In the genomic region with DNA sequence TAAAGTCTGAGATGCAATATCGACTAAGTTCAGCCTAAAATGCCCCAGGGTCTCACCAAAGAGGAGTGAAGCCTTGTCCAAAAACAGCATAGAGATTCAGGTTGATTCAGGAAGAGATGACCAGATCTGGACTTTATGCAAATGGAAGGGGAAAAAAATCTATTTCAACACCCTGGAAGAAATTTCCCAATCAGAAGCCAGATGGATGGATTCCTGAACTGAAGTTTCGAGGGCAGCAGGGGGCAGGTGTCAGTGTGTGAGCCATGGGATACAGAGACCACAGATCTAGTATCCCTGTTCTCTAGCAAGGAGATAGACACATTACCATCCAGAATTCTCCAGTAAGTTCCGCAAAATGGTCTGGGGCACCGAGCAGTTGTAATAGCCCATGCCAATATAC, we compare ENCODE assay signal across 22 mouse cellular contexts. TPM values are rescaled to one million over a fixed set of nuclear protein-coding genes. Genes with fewer than 3 reads are reported as not detected.
DNase-seq lines count a peak whose midpoint lies in the region; ATAC-seq and TF ChIP-seq lines count a peak whose summit lies in the region.
"Had no signal": no experiment of that assay in that cellular context is flagged by ENCODE, and none has a peak within 500 bp of the region (broad histone marks: within the 10 kb centered on the region; RNA-seq: fewer than 3 reads in every experiment).

No protein-coding gene starts in this region.

- no peaks in the 10 kb centered on the region; the same call in 1 of the 2 replicates for H3K4me1 ChIP-seq in cortical plate, adult 2 months (ENCODE audit: control insufficient read depth, insufficient read depth, low read length)
- peaks cover 15% of the 10 kb centered on the region for H3K4me1 ChIP-seq in liver, embryonic 13.5 days (replicated peaks)
- no peaks in the 10 kb centered on the region for H3K4me1 ChIP-seq in lung, postnatal 0 days (ENCODE audit: insufficient read depth, low read depth, low read length)
- H3K4me1 ChIP-seq: embryonic facial prominence, embryonic 13.5 days; heart, embryonic 15.5 days had no signal

- TF ChIP-seq CTCF in layer of hippocampus, adult 2 months (conservative IDR thresholded peaks at IDR 0.05), result no peak
- no peak for TF ChIP-seq CTCF in cortical plate, adult 2 months (IDR thresholded peaks at IDR 0.05; ENCODE audit: extremely low read depth, insufficient read depth, low read length)
- no peak for TF ChIP-seq CTCF in lung, postnatal 0 days (IDR thresholded peaks at IDR 0.05)

- no peak for TF ChIP-seq POLR2A in cortical plate, adult 2 months (IDR thresholded peaks at IDR 0.05; ENCODE audit: extremely low read depth, insufficient read depth, low read length)

- no peaks in the 10 kb centered on the region for H3K27me3 ChIP-seq in liver, embryonic 13.5 days
- no peaks in the 10 kb centered on the region for H3K27me3 ChIP-seq in lung, postnatal 0 days (replicated peaks; ENCODE audit: insufficient read depth, low read length)
- H3K27me3 ChIP-seq: CH12.LX; embryonic facial prominence, embryonic 13.5 days; forebrain, embryonic 15.5 days; heart, embryonic 15.5 days; hindbrain, embryonic 13.5 days had no signal

- no peaks in the 10 kb centered on the region for H3K36me3 ChIP-seq in liver, embryonic 13.5 days
- no peaks in the 10 kb centered on the region for H3K36me3 ChIP-seq in lung, postnatal 0 days (ENCODE audit: insufficient read depth, low read length)
- H3K36me3 ChIP-seq: embryonic facial prominence, embryonic 13.5 days; forebrain, embryonic 15.5 days; heart, embryonic 15.5 days; hindbrain, embryonic 13.5 days had no signal

- no peak for ATAC-seq in liver, embryonic 13.5 days (ENCODE audit: low read depth)
- no peak for ATAC-seq in lung, postnatal 0 days
- ATAC-seq: hindbrain, postnatal 0 days had no signal

- H3K9ac ChIP-seq in liver, embryonic 13.5 days, result no peak overlapping the region
- H3K9ac ChIP-seq in lung, postnatal 0 days (replicated peaks; ENCODE audit: low read depth), result no peak overlapping the region
- H3K9ac ChIP-seq: embryonic facial prominence, embryonic 13.5 days; forebrain, embryonic 15.5 days; heart, embryonic 15.5 days; hindbrain, embryonic 13.5 days had no signal

- TF ChIP-seq EP300 in lung, postnatal 0 days (IDR thresholded peaks at IDR 0.05), result no peak

- H3K27ac ChIP-seq in layer of hippocampus, adult 2 months, result peak overlapping the region; percentile 78
- peak overlapping the region; percentile 78; the same call in 1 of the 2 replicates for H3K27ac ChIP-seq in cortical plate, adult 2 months (ENCODE audit: insufficient read depth, low read length)
- H3K27ac ChIP-seq in liver, embryonic 13.5 days, result peak overlapping the region; percentile 68
- H3K27ac ChIP-seq in lung, postnatal 0 days (ENCODE audit: low read length), result no peak overlapping the region
- H3K27ac ChIP-seq: embryonic facial prominence, embryonic 13.5 days; forebrain, embryonic 15.5 days; heart, adult 2 months; heart, embryonic 15.5 days; hindbrain, embryonic 13.5 days; hindbrain, postnatal 0 days had no signal

- 62% methylated on average over 4 of the region's 4 CpGs for WGBS in liver, embryonic 13.5 days (ENCODE audit: insufficient replicate concordance)
- 90% methylated on average over 4 of the region's 4 CpGs for WGBS in lung, postnatal 0 days

- H3K4me2 ChIP-seq in liver, embryonic 13.5 days, result no peak overlapping the region
- H3K4me2 ChIP-seq in lung, postnatal 0 days (replicated peaks; ENCODE audit: low read depth, low read length), result no peak overlapping the region
- H3K4me2 ChIP-seq: embryonic facial prominence, embryonic 13.5 days; forebrain, embryonic 15.5 days; heart, embryonic 11.5 days; heart, embryonic 15.5 days; hindbrain, embryonic 13.5 days had no signal

- DNase-seq in layer of hippocampus, adult 2 months (ENCODE audit: low spot score in 2 of 2), result no peak
- no peak for DNase-seq in layer of hippocampus, postnatal 14 days (ENCODE audit: low spot score in 2 of 2)
- DNase-seq in liver, embryonic 13.5 days, result no peak
- DNase-seq in cerebellum, adult 9-11 months, result no peak
- DNase-seq in lung, postnatal 0 days (ENCODE audit: low spot score), result no peak
- no peak for DNase-seq in urinary bladder, postnatal 36 days (ENCODE audit: low spot score in 2 of 2)
- DNase-seq: adrenal gland, adult 8-10 months; adrenal gland, postnatal 36 days; cerebellum, adult 8-10 months; cerebellum, postnatal 25 days; gastrocnemius, postnatal 10 days; heart, adult 2 months; heart, postnatal 14 days had no signal

- no peak overlapping the region for H3K4me3 ChIP-seq in layer of hippocampus, adult 2 months
- no peak overlapping the region for H3K4me3 ChIP-seq in cortical plate, adult 2 months (ENCODE audit: insufficient read depth, low read length)
- H3K4me3 ChIP-seq in liver, embryonic 13.5 days (replicated peaks), result no peak overlapping the region
- no peak overlapping the region for H3K4me3 ChIP-seq in lung, postnatal 0 days (ENCODE audit: low read depth, low read length)
- H3K4me3 ChIP-seq: embryonic facial prominence, embryonic 13.5 days; forebrain, embryonic 15.5 days; heart, adult 2 months; heart, embryonic 15.5 days; hindbrain, embryonic 13.5 days had no signal

- no peaks in the 10 kb centered on the region for H3K9me3 ChIP-seq in liver, embryonic 13.5 days (replicated peaks)
- no peaks in the 10 kb centered on the region for H3K9me3 ChIP-seq in lung, postnatal 0 days (ENCODE audit: low read length)
- H3K9me3 ChIP-seq: embryonic facial prominence, embryonic 13.5 days; forebrain, embryonic 15.5 days; heart, embryonic 15.5 days; hindbrain, embryonic 13.5 days had no signal

RNA-seq across cellular contexts. Expression of gene Gldc, which starts 17.0 kb away (rescaled TPM):
- total RNA-seq in layer of hippocampus, adult 2 months (2021), result 10 to 100 TPM; 35.9 to 37.1 TPM
- 10 to 100 TPM; 24.2 to 25.9 TPM for total RNA-seq in layer of hippocampus, postnatal 14 days (2021)
- 28.9 and 30.2 TPM in 2 replicates for polyA plus RNA-seq in cortical plate, adult 2 months (2012; rRNA removed)
- polyA plus RNA-seq in liver, embryonic 13.5 days (2015; fragmentation: Nextera tagmentation; extraction: Ambion mirVana), result 18.8 and 24.0 TPM in 2 replicates
- 0.07 and 0.10 TPM in 2 replicates for polyA plus RNA-seq in lung, postnatal 0 days (2015; fragmentation: Nextera tagmentation; extraction: Ambion mirVana)
- total RNA-seq: hematopoietic stem cell, adult 5-6 weeks had no signal

Comparison
In these comparisons a context has a peak if more than half of its experiments do, and no peak if none do; other contexts are left out.
1. RNA of gene Gldc, which starts 17.0 kb away (polyA plus RNA-seq): 28.9 to 30.2 TPM in cortical plate, adult 2 months and 18.8 to 24.0 TPM in liver, embryonic 13.5 days; 0.07 to 0.10 TPM in lung, postnatal 0 days; every median in the first group is over 10 times any median in the second.